Mouse (Mus musculus): ENCODE results near the gene Wdr90. TPM values are rescaled to one million over a fixed set of nuclear protein-coding genes. Genes with fewer than 3 reads are reported as not detected.

The Wdr90 gene
- polyA plus RNA-seq, 1 experiment from 2014 or later, result 46.3 TPM

- ATAC-seq (replicated peaks; ENCODE audit: low FRiP score), result no peak
Measured at GRCm38 (mm10) chr17:25838904-25839303, 22.4 kb downstream of the Wdr90 start.

DNA sequence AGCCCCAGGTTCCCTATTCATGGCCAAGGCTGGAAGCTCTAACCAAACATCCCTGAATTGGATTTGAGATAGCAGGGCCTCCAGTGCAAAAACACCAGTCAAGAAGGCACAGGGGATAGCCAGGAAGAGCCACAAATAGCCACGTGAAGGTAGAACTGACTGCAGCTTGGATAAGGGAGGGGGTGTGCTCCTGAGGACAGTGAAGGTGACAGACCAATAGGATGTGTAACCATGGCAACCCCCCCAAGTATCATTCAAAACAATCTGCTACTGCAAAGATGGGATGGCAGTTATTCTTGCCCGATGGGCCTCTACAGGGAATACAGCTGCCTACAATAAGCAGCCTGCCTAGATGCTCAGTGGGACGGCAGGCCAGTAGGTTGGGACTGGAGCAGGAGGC, 23.8 kb downstream of the Wdr90 start:
- WGBS, result 57% methylated on average over 3 of the region's 3 CpGs
- H3K4me3 ChIP-seq (ENCODE audit: low read depth, low read length), result no peak overlapping the region
- no peaks in the 10 kb centered on the region for H3K27me3 ChIP-seq (ENCODE audit: control insufficient read depth, insufficient read depth, low read length)
- peak overlapping the region; percentile 58 for H3K9ac ChIP-seq (ENCODE audit: low read length)
- peak overlapping the region; percentile 79; the same call in 1 of the 2 replicates for H3K4me2 ChIP-seq (ENCODE audit: low read depth, low read length, severe bottlenecking)
- H3K9me3 ChIP-seq (ENCODE audit: control insufficient read depth, low read length), result no peaks in the 10 kb centered on the region
- peak overlapping the region; percentile 50; the same call in 1 of the 2 replicates for H3K27ac ChIP-seq (ENCODE audit: low read depth, low read length)
- DNase-seq (ENCODE audit: low spot score) (no peak), ATAC-seq (replicated peaks; ENCODE audit: low FRiP score) (no peak)
- peaks cover 28% of the 10 kb centered on the region for H3K4me1 ChIP-seq (replicated peaks; ENCODE audit: control insufficient read depth, insufficient read depth, low read length)
- peaks cover 19% of the 10 kb centered on the region for H3K36me3 ChIP-seq (ENCODE audit: control insufficient read depth, insufficient read depth, low read length)

More at GRCm38 (mm10) chr17:25838904-25839303, 22.4 kb downstream of the Wdr90 start:
- no peak overlapping the region for H3K27ac ChIP-seq (ENCODE audit: low read depth, low read length)
- H3K4me2 ChIP-seq (ENCODE audit: low read depth, low read length, severe bottlenecking), result no peak overlapping the region
- H3K9me3 ChIP-seq (ENCODE audit: control insufficient read depth, low read length), result no peaks in the 10 kb centered on the region
- 95% methylated on average over 4 of the region's 4 CpGs for WGBS
- no peak overlapping the region for H3K9ac ChIP-seq (ENCODE audit: low read length)
- peaks cover 19% of the 10 kb centered on the region for H3K36me3 ChIP-seq (ENCODE audit: control insufficient read depth, insufficient read depth, low read length)
- H3K4me1 ChIP-seq (replicated peaks; ENCODE audit: control insufficient read depth, insufficient read depth, low read length), result peaks cover 31% of the 10 kb centered on the region
- H3K4me3 ChIP-seq (ENCODE audit: low read depth, low read length), result no peak overlapping the region
- no peaks in the 10 kb centered on the region for H3K27me3 ChIP-seq (ENCODE audit: control insufficient read depth, insufficient read depth, low read length)
- no peak for DNase-seq (ENCODE audit: low spot score)

- peak; percentile 81 for DNase-seq (ENCODE audit: low spot score)
- peak within 1 kb of the TSS; percentile 79 for H3K4me2 ChIP-seq (ENCODE audit: low read depth, low read length, severe bottlenecking)
- WGBS, result 2% methylated on average over 29 of the region's 29 CpGs
- H3K9ac ChIP-seq (ENCODE audit: low read length), result peak within 1 kb of the TSS; percentile 58
- peaks cover 28% of the 10 kb centered on the region for H3K4me1 ChIP-seq (replicated peaks; ENCODE audit: control insufficient read depth, insufficient read depth, low read length)
- ATAC-seq (replicated peaks; ENCODE audit: low FRiP score), result peak; percentile 16; the same call in 1 of the 2 replicates
- H3K27me3 ChIP-seq (ENCODE audit: control insufficient read depth, insufficient read depth, low read length), result no peaks in the 10 kb centered on the region
- H3K4me3 ChIP-seq (ENCODE audit: low read depth, low read length), result peak within 1 kb of the TSS; percentile 30
- H3K36me3 ChIP-seq (ENCODE audit: control insufficient read depth, insufficient read depth, low read length), result peaks cover 15% of the 10 kb centered on the region
- H3K27ac ChIP-seq (ENCODE audit: low read depth, low read length), result peak within 1 kb of the TSS; percentile 50
- no peaks in the 10 kb centered on the region for H3K9me3 ChIP-seq (ENCODE audit: control insufficient read depth, low read length)
Measured at GRCm38 (mm10) chr17:25837076-25837410, 24.3 kb downstream of the Wdr90 start, which contains the start of gene Rhbdl1. Rhbdl1 (minus strand) TSS chr17:25837295.

- Histone ChIP-seq H3K27ac (ENCODE audit: low read depth, low read length) (peak overlapping the region; percentile 50), H3K27me3 (ENCODE audit: control insufficient read depth, insufficient read depth, low read length) (no peaks in the 10 kb centered on the region), H3K36me3 (ENCODE audit: control insufficient read depth, insufficient read depth, low read length) (peaks cover 11% of the 10 kb centered on the region), H3K9me3 (ENCODE audit: control insufficient read depth, low read length) (no peaks in the 10 kb centered on the region), H3K4me2 (ENCODE audit: low read depth, low read length, severe bottlenecking) (peak overlapping the region; percentile 79), H3K4me3 (ENCODE audit: low read depth, low read length) (peak overlapping the region; percentile 30), H3K9ac (ENCODE audit: low read length) (peak overlapping the region; percentile 58), H3K4me1 (replicated peaks; ENCODE audit: control insufficient read depth, insufficient read depth, low read length) (peaks cover 33% of the 10 kb centered on the region)
- ATAC-seq (replicated peaks; ENCODE audit: low FRiP score), result no peak
- peak; percentile 63 for DNase-seq (ENCODE audit: low spot score)
- WGBS, result 23% methylated on average over 23 of the region's 23 CpGs
Measured at GRCm38 (mm10) chr17:25836397-25837075, 24.8 kb downstream of the Wdr90 start.

DNA sequence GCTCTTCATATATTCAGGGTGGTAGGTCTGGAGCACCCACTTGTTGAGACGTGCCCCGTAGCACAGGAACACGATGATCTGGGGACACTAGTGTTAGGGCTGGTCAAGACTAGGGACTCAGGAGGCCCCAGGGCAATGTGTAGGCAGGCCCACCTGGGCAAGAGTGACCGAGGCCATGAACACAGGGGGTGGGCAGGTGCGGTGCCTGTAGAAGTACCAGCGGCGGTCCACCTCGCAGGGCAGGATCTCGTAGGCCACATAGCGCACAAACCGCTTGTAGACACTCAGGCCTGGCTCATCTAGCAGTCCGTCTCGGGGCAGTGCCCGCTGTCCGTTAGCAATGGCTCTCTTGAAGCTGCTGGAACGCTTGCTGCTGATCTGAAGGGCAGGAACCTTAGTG, 25.5 kb downstream of the Wdr90 start:
- no peak overlapping the region for H3K9ac ChIP-seq (ENCODE audit: low read length)
- H3K27ac ChIP-seq (ENCODE audit: low read depth, low read length), result no peak overlapping the region
- H3K9me3 ChIP-seq (ENCODE audit: control insufficient read depth, low read length), result no peaks in the 10 kb centered on the region
- H3K4me3 ChIP-seq (ENCODE audit: low read depth, low read length), result no peak overlapping the region
- no peak overlapping the region for H3K4me2 ChIP-seq (ENCODE audit: low read depth, low read length, severe bottlenecking)
- H3K36me3 ChIP-seq (ENCODE audit: control insufficient read depth, insufficient read depth, low read length), result peaks cover 9% of the 10 kb centered on the region; the same call in 1 of the 2 replicates
- DNase-seq (ENCODE audit: low spot score), result peak; percentile 59
- H3K4me1 ChIP-seq (replicated peaks; ENCODE audit: control insufficient read depth, insufficient read depth, low read length), result peaks cover 36% of the 10 kb centered on the region
- WGBS, result 92% methylated on average over 16 of the region's 16 CpGs
- ATAC-seq (replicated peaks; ENCODE audit: low FRiP score), result no peak
- H3K27me3 ChIP-seq (ENCODE audit: control insufficient read depth, insufficient read depth, low read length), result no peaks in the 10 kb centered on the region

GRCm38 (mm10) chr17:25835301-25835700, 26.0 kb downstream of the Wdr90 start:
- peaks cover 13% of the 10 kb centered on the region; the same call in 1 of the 2 replicates for H3K36me3 ChIP-seq (ENCODE audit: control insufficient read depth, insufficient read depth, low read length)
- 96% methylated on average over 7 of the region's 7 CpGs for WGBS
- no peak for DNase-seq (ENCODE audit: low spot score)
- peaks cover 36% of the 10 kb centered on the region for H3K4me1 ChIP-seq (replicated peaks; ENCODE audit: control insufficient read depth, insufficient read depth, low read length)
- no peak overlapping the region for H3K27ac ChIP-seq (ENCODE audit: low read depth, low read length)
- no peak overlapping the region for H3K4me2 ChIP-seq (ENCODE audit: low read depth, low read length, severe bottlenecking)
- H3K4me3 ChIP-seq (ENCODE audit: low read depth, low read length), result no peak overlapping the region
- no peak overlapping the region for H3K9ac ChIP-seq (ENCODE audit: low read length)
- no peak for ATAC-seq (replicated peaks; ENCODE audit: low FRiP score)
- H3K9me3 ChIP-seq (ENCODE audit: control insufficient read depth, low read length), result no peaks in the 10 kb centered on the region
- H3K27me3 ChIP-seq (ENCODE audit: control insufficient read depth, insufficient read depth, low read length), result no peaks in the 10 kb centered on the region

DNA sequence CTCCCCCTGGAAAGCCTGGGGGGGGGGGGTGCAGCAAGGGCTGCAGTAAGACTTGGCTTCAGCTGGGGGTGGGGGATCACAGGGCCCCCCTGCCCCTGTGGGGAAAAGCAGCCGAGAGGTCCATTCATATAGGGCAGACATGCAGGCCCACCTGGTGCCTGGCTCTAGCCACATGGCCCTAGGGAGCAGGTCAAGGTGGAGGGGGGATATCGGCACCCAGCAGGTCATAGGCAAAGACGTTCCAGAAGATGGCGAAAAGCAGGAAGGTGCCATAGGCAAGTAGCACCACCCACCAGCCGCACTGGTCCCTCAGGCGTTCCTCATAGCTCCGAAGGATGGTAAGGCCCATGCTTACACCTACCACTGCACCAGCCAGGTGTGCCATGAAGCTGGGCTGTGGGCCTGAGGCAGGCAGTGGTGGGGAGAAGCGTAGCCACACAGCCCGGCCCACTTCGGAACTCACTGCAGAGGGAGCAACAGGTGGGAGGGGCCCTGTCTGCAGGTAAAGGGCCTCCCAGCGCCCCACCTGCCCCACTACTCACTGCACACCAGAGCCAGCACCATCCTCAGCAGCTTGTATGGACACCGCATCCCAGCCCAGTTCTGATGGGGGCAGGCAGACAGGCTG, 26.6 kb downstream of the Wdr90 start:
- peaks cover 40% of the 10 kb centered on the region for H3K4me1 ChIP-seq (replicated peaks; ENCODE audit: control insufficient read depth, insufficient read depth, low read length)
- peak overlapping the region; percentile 83 for H3K4me3 ChIP-seq (ENCODE audit: low read depth, low read length)
- peak overlapping the region; percentile 78 for H3K9ac ChIP-seq (ENCODE audit: low read length)
- DNase-seq (ENCODE audit: low spot score) (peak; percentile 56), ATAC-seq (replicated peaks; ENCODE audit: low FRiP score) (no peak)
- 91% methylated on average over 12 of the region's 12 CpGs for WGBS
- peaks cover 11% of the 10 kb centered on the region; the same call in 1 of the 2 replicates for H3K36me3 ChIP-seq (ENCODE audit: control insufficient read depth, insufficient read depth, low read length)
- H3K27ac ChIP-seq (ENCODE audit: low read depth, low read length), result no peak overlapping the region
- H3K27me3 ChIP-seq (ENCODE audit: control insufficient read depth, insufficient read depth, low read length), result no peaks in the 10 kb centered on the region
- H3K9me3 ChIP-seq (ENCODE audit: control insufficient read depth, low read length), result no peaks in the 10 kb centered on the region
- H3K4me2 ChIP-seq (ENCODE audit: low read depth, low read length, severe bottlenecking), result peak overlapping the region; percentile 95; the same call in 1 of the 2 replicates

GRCm38 (mm10) chr17:25833961-25834594, 27.2 kb downstream of the Wdr90 start:
- Histone ChIP-seq H3K4me3 (ENCODE audit: low read depth, low read length) (peak overlapping the region; percentile 83), H3K9me3 (ENCODE audit: control insufficient read depth, low read length) (no peaks in the 10 kb centered on the region), H3K4me1 (replicated peaks; ENCODE audit: control insufficient read depth, insufficient read depth, low read length) (peaks cover 45% of the 10 kb centered on the region), H3K36me3 (ENCODE audit: control insufficient read depth, insufficient read depth, low read length) (peaks cover 9% of the 10 kb centered on the region; the same call in 1 of the 2 replicates), H3K27ac (ENCODE audit: low read depth, low read length) (no peak overlapping the region; the same call in 1 of the 2 replicates), H3K27me3 (ENCODE audit: control insufficient read depth, insufficient read depth, low read length) (no peaks in the 10 kb centered on the region), H3K9ac (ENCODE audit: low read length) (peak overlapping the region; percentile 78), H3K4me2 (ENCODE audit: low read depth, low read length, severe bottlenecking) (peak overlapping the region; percentile 95)
- DNase-seq (ENCODE audit: low spot score), result peak; percentile 52
- WGBS, result 60% methylated on average over 6 of the region's 6 CpGs
- no peak for ATAC-seq (replicated peaks; ENCODE audit: low FRiP score)
